Mouse (Mus musculus) C2C12 (cell line): ENCODE data around the gene Nckipsd.

Source experiments
- CTCF ChIP-seq: IDR thresholded peaks from one replicate; pipeline ENCODE4 v1.5.1; 2011; ENCODE audit not compliant: control insufficient read depth, insufficient read depth, insufficient read length
- USF1 ChIP-seq: IDR thresholded peaks from one replicate; pipeline ENCODE4 v1.6.1; 2011; ENCODE audit warnings: low read depth, mild to moderate bottlenecking, control low read depth, moderate library complexity

GRCm38 (mm10) chr9:108808163-108808665 lies at the start of gene Nckipsd:
- TF ChIP-seq CTCF (peak; percentile 88), USF1 (peak; percentile 20)
